Mouse (Mus musculus) bone marrow, adult 2 months (tissue): ENCODE measurements around the gene Rhno1.

ENCODE experiments used
- CTCF ChIP-seq: fragments of 200-500 bp; IDR thresholded peaks from 2 replicates; pipeline ENCODE4 v1.5.1; 2011; ENCODE audit warnings: low read length, control low read depth; ENCODE audit not compliant: control insufficient read depth, insufficient read depth
- POLR2A ChIP-seq: fragments of 200-500 bp; IDR thresholded peaks from 2 replicates; pipeline ENCODE4 v1.6.1; 2011; ENCODE audit warnings: low read depth, mild to moderate bottlenecking, control low read depth, low read length, borderline replicate concordance; ENCODE audit not compliant: control insufficient read depth

DNA sequence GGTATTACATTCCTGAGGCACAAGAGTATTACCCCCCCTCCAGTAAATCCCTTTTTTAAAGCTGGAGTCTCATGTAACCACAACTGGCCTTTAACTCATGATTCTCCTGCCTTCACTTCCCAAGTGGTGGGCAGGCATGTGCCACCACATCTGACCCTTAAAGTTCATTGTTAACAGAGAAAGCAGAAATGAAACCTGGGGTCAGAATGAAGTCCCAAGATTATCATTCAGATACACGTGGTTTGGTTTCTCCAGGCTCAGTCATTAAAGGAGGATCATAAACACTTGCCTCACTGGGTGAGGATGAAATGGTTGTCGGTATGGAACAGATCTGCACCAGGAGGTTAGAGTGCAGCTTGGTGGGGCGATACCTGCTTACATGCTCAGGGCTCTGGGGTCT, 18.5 kb upstream of the Rhno1 start:
- TF ChIP-seq CTCF (no peak), POLR2A (no peak)
